Mouse (Mus musculus) midbrain, embryonic 14.5 days (tissue): Measurements from ENCODE around the gene Hhat. TPM values are rescaled to one million over a fixed set of nuclear protein-coding genes. Genes with fewer than 3 reads are reported as not detected.

Source experiments
- ATAC-seq: fragments of 200-750 bp; cut with Nextera tagmentation; 2 replicates; pipeline ENCODE4 v1.8.0; 2017; ENCODE audit warnings: moderate number of reproducible peaks, moderate library complexity; ENCODE audit not compliant: low FRiP score, low TSS enrichment
- DNase-seq: peaks from one replicate; pipeline ENCODE4 v3.0.0-alpha.2; 2015
- H3K27ac ChIP-seq: fragments of 300-500 bp; sonication (generic); replicated peaks from 2 replicates; pipeline ENCODE4 v1.5.1; 2014; ENCODE audit warnings: mild to moderate bottlenecking, low read depth, low read length, moderate library complexity
- H3K27me3 ChIP-seq: fragments of 300-500 bp; sonication (generic); 2 replicates; pipeline ENCODE4 v1.6.1; 2014; ENCODE audit warnings: low read length, control low read depth, mixed read lengths; ENCODE audit not compliant: control insufficient read depth, insufficient read depth
- H3K36me3 ChIP-seq: fragments of 300-500 bp; sonication (generic); 2 replicates; pipeline ENCODE4 v1.6.1; 2014; ENCODE audit warnings: low read length, control low read depth; ENCODE audit not compliant: control insufficient read depth, insufficient read depth
- H3K4me1 ChIP-seq: fragments of 300-500 bp; sonication (generic); 2 replicates; pipeline ENCODE4 v1.6.1; 2014; ENCODE audit warnings: mild to moderate bottlenecking, antibody characterized with exemption, low read length, control low read depth; ENCODE audit not compliant: control insufficient read depth, insufficient read depth
- H3K4me2 ChIP-seq: fragments of 300-500 bp; sonication (generic); 2 replicates; pipeline ENCODE4 v1.6.1; 2014; ENCODE audit warnings: mild to moderate bottlenecking, low read length, moderate library complexity
- H3K4me3 ChIP-seq: fragments of 300-500 bp; sonication (generic); replicated peaks from 2 replicates; pipeline ENCODE4 v1.5.1; 2014; ENCODE audit warnings: low read depth, low read length
- H3K9ac ChIP-seq: fragments of 300-500 bp; sonication (generic); replicated peaks from 2 replicates; pipeline ENCODE4 v1.6.1; 2014; ENCODE audit warnings: mild to moderate bottlenecking, low read length, moderate library complexity
- H3K9me3 ChIP-seq: fragments of 300-500 bp; sonication (generic); 2 replicates; pipeline ENCODE4 v1.6.1; 2016; ENCODE audit warnings: low read length, control low read depth, mixed read lengths; ENCODE audit not compliant: control insufficient read depth
- WGBS: fragments of 180-500 bp; shearing (Covaris S2); extraction: QIAGEN DNeasy Blood & Tissue Kit; methylation state at CpG from one replicate; pipeline ENCODE4 v1.1.7; 2014; 5-methylcytosine and 5-hydroxymethylcytosine counted together
- polyA plus RNA-seq: library from polyadenylated mRNA; unstranded; fragments of >200 nt; fragmentation: Nextera tagmentation; extraction: Ambion mirVana; gene quantifications from 2 replicates; pipeline ENCODE4 v1.2.1, GENCODE M21; 2014

Gene Hhat
- polyA plus RNA-seq, 1 experiment from 2014 or later = 4.5 TPM

DNA sequence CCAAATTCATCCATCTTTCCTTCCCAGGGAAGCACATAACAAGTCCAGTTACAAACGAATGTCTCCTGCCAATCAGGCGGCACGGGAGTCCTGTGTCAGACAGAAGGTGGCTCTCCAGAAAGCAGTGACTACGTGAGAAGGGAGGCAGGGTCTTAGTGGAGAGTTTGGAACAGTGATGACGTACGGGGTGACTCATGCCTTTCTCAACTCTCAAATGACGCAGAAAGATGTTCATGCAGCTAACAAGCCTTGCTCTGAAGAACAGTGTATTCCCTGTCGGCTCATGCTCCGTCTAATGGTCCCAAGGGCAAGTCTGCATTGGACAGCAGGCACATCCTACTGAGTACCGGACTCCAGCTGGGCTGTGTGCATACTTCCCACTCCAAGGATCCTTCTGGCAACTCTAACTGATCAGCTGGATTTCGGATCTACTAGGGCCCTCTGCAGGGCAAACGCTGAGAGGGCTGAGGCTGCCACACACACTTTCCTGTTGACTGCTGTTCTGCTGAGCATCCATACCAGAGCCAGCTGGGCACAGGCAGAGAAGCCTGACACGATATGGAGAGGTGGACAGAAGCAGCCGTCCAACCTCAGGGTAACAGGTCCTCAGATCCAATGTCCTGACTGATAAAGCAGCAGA is 245.2 kb downstream of the Hhat start:
- Histone ChIP-seq H3K9me3 (no peaks in the 10 kb centered on the region), H3K36me3 (no peaks in the 10 kb centered on the region), H3K4me2 (no peak overlapping the region), H3K27me3 (no peaks in the 10 kb centered on the region), H3K4me3 (no peak overlapping the region), H3K9ac (no peak overlapping the region), H3K4me1 (peaks cover 23% of the 10 kb centered on the region), H3K27ac (no peak overlapping the region)
- ATAC-seq (no peak), DNase-seq (no peak)
- WGBS = 78% methylated on average over 14 of the region's 14 CpGs

GRCm38 (mm10) chr1:192522376-192523178 is 248.4 kb downstream of the Hhat start:
- no peak overlapping the region for H3K27ac ChIP-seq
- no peaks in the 10 kb centered on the region for H3K9me3 ChIP-seq
- DNase-seq (peak; percentile 39), ATAC-seq (no peak)
- no peak overlapping the region for H3K4me3 ChIP-seq
- no peak overlapping the region for H3K4me2 ChIP-seq
- no peaks in the 10 kb centered on the region for H3K27me3 ChIP-seq
- peaks cover 28% of the 10 kb centered on the region for H3K4me1 ChIP-seq
- no peak overlapping the region for H3K9ac ChIP-seq
- WGBS = 28% methylated on average over 12 of the region's 12 CpGs
- H3K36me3 ChIP-seq = no peaks in the 10 kb centered on the region

DNA sequence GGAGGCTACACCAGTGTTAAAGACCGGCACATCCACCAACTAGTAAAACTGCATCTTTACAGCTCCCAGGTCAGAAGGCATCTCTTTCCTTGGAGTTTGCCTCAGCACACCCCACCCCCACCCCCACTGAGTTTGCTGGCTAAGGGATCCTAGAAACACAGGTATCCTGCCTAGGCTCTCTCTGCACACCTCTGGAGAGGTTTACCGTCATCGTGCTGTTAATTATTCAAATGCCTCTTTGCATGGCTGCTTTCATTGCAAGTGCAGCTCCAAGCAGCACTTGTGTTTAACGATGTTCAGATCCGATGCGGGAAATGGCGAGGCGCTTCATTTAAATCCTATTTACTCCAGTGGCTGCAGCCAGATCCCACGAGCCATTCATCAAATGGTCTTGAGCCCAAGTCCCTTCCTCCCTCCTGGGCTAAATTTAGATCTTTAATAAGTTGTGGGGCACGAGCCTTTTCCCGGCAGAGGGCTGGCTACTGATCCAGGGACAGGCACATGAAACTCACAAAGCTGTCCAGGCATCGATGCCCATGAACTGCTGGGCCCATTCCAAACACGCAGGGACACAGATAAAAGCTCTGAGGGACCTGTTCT is 250.1 kb downstream of the Hhat start:
- WGBS = 25% methylated on average over 13 of the region's 13 CpGs
- Histone ChIP-seq H3K4me3 (no peak overlapping the region), H3K9me3 (no peaks in the 10 kb centered on the region), H3K9ac (no peak overlapping the region), H3K4me1 (peaks cover 28% of the 10 kb centered on the region), H3K27me3 (no peaks in the 10 kb centered on the region), H3K27ac (no peak overlapping the region), H3K36me3 (no peaks in the 10 kb centered on the region), H3K4me2 (no peak overlapping the region)
- DNase-seq = peak; percentile 65
- no peak for ATAC-seq

GRCm38 (mm10) chr1:192519713-192520112 is 251.3 kb downstream of the Hhat start:
- H3K4me2 ChIP-seq = no peak overlapping the region
- ATAC-seq (no peak), DNase-seq (no peak)
- H3K4me3 ChIP-seq = no peak overlapping the region
- no peak overlapping the region for H3K9ac ChIP-seq
- H3K27ac ChIP-seq = no peak overlapping the region
- no peaks in the 10 kb centered on the region for H3K36me3 ChIP-seq
- no peaks in the 10 kb centered on the region for H3K9me3 ChIP-seq
- WGBS = 67% methylated on average over 1 of the region's 1 CpGs
- peaks cover 28% of the 10 kb centered on the region for H3K4me1 ChIP-seq
- no peaks in the 10 kb centered on the region for H3K27me3 ChIP-seq

DNA sequence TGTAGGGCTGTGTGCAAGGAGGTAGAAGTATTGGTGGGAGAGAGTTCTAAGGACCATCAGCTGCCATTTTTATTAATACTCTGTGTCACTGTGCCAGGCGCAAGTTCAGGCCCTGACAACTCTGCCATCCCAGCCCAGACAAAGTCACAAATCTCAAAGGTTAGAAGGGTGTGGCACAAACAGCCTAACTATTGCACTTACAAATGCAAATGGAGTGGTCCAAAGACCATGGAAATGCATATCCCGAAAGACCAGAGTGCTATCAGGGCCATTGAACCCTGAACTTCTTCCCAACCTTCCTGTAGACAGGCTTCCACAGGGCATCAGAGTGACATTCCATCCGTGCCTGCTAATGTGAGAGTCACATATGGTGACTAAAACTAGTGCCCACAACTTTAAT is 255.7 kb downstream of the Hhat start:
- no peak overlapping the region for H3K27ac ChIP-seq
- no peak overlapping the region for H3K4me2 ChIP-seq
- DNase-seq (no peak), ATAC-seq (no peak)
- WGBS = 85% methylated on average over 3 of the region's 3 CpGs
- no peaks in the 10 kb centered on the region for H3K9me3 ChIP-seq
- H3K27me3 ChIP-seq = no peaks in the 10 kb centered on the region
- H3K9ac ChIP-seq = no peak overlapping the region
- H3K36me3 ChIP-seq = no peaks in the 10 kb centered on the region
- no peak overlapping the region for H3K4me3 ChIP-seq
- 0 out of 2 replicates have a peak, but pooled peaks cover under 1% of the 10 kb centered on the region for H3K4me1 ChIP-seq

DNA sequence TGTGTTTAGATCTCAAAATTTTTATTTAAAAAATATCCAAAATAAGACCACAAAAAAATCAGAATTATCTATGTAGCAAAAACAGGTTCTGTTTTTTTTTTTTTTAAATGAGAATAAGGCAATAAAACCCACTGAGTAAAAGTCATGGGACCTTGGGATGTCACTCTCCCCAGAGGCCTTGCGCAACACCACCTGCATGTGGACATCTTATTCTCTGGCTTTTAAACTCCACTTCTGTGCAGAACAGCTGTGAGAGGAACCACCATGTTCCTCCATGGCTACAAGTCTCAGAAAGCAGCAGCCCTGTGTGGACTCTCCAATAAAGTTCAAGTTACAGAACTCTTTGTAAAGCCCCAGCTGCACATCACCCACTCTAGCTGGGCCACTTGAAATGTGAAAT is 258.2 kb downstream of the Hhat start:
- ATAC-seq = no peak
- H3K4me3 ChIP-seq = no peak overlapping the region
- H3K4me2 ChIP-seq = no peak overlapping the region
- H3K4me1 ChIP-seq = no peaks in the 10 kb centered on the region
- H3K9ac ChIP-seq = no peak overlapping the region
- no peaks in the 10 kb centered on the region for H3K9me3 ChIP-seq
- no peak for DNase-seq
- H3K36me3 ChIP-seq = no peaks in the 10 kb centered on the region
- H3K27me3 ChIP-seq = no peaks in the 10 kb centered on the region
- H3K27ac ChIP-seq = no peak overlapping the region
- 97% methylated on average over 1 of the region's 1 CpGs for WGBS

GRCm38 (mm10) chr1:192503651-192504050 is 267.4 kb downstream of the Hhat start:
- H3K4me2 ChIP-seq = no peak overlapping the region
- ATAC-seq (no peak), DNase-seq (no peak)
- no peak overlapping the region for H3K4me3 ChIP-seq
- H3K27me3 ChIP-seq = no peaks in the 10 kb centered on the region
- no peak overlapping the region for H3K9ac ChIP-seq
- no peaks in the 10 kb centered on the region for H3K9me3 ChIP-seq
- no peaks in the 10 kb centered on the region for H3K4me1 ChIP-seq
- no peaks in the 10 kb centered on the region for H3K36me3 ChIP-seq
- WGBS = 82% methylated on average over 4 of the region's 4 CpGs
- H3K27ac ChIP-seq = no peak overlapping the region

DNA sequence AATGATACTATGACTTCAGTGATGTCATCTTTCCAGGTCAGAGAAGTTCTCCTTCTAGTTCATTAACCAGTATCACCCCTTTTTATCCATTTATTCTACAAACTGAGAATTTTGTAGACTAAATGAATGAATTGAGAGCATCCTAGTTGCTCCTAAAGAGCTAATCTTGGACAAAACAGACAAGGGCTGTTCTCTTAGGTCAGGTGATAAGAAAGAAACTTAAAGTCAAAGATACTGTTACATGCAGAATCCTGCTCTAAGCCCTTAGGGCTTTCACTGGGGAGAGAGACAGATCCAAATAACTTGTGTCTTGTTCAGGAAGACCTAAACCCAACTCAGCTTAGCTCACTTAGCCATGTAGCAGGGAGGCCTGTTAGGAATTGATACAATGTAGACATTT is 268.2 kb downstream of the Hhat start:
- H3K27ac ChIP-seq = no peak overlapping the region

More for the DNA sequence above, 268.2 kb downstream of the Hhat start:
- no peak overlapping the region for H3K4me2 ChIP-seq
- H3K4me1 ChIP-seq = no peaks in the 10 kb centered on the region
- H3K9ac ChIP-seq = no peak overlapping the region
- no peak overlapping the region for H3K4me3 ChIP-seq
- DNase-seq (no peak), ATAC-seq (no peak)
- no peaks in the 10 kb centered on the region for H3K9me3 ChIP-seq
- H3K36me3 ChIP-seq = no peaks in the 10 kb centered on the region
- H3K27me3 ChIP-seq = no peaks in the 10 kb centered on the region
